Mouse (Mus musculus): Measurements from ENCODE around the gene Prkcb. TPM values are rescaled to one million over a fixed set of nuclear protein-coding genes. Genes with fewer than 3 reads are reported as not detected.
A peak's percentile ranks its signal among the peaks of the same experiment; 100 is the strongest.

The Prkcb gene
- polyA plus RNA-seq, 1 experiment from 2014 or later: 3.3 TPM

DNA sequence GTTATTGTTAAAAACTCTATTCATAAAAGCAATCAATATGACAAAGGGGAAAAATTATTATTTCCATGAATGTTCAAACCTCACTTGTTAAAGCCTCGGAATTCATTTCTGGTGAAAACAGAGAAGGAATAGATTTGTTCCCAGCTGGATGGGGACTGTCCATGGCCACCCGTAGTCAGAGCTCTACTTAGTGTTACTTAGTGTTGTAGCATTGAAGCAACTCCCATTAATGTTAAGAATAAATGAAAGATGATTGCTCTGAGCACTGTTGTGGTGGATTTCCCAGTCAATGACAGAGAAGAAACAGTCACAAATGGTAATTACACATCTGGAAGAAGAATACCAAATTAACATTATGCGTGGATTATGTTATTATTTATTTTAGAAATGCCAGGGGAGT lies 89.4 kb downstream of the Prkcb start:
- Histone ChIP-seq H3K27me3 (no peaks in the 10 kb centered on the region), H3K36me3 (no peaks in the 10 kb centered on the region), H3K9ac (no peak overlapping the region), H3K4me3 (no peak overlapping the region), H3K4me2 (no peak overlapping the region), H3K9me3 (replicated peaks) (no peaks in the 10 kb centered on the region), H3K4me1 (replicated peaks) (peaks cover 6% of the 10 kb centered on the region), H3K27ac (no peak overlapping the region)
- WGBS: 69% methylated on average over 3 of the region's 3 CpGs
- ATAC-seq (replicated peaks; ENCODE audit: insufficient number of reproducible peaks, insufficient read depth, low FRiP score, low read depth): no peak

DNA sequence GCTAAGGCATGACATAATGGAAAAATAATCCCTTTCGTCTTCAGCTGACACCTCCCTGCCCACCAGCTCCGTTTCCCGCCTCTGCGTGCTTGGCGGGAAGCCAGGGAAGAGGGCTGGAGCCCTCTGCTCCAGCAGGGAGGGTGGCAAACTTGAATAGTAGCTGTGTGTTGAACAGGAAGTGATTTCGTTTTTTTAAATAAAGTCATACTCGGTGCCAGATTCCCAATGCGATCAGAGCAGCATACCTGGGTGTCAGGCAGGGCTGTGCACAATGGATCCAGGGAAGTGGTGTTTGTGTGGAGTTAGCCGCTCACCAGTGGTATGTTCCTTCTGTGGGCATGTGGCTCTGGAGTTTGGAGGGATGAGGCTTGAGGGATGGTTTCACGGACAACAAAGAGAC lies 89.9 kb downstream of the Prkcb start:
- H3K27me3 ChIP-seq: no peaks in the 10 kb centered on the region
- H3K9ac ChIP-seq: no peak overlapping the region
- H3K4me1 ChIP-seq (replicated peaks): peaks cover 6% of the 10 kb centered on the region
- WGBS: 32% methylated on average over 10 of the region's 10 CpGs
- no peak overlapping the region for H3K4me3 ChIP-seq
- H3K36me3 ChIP-seq: no peaks in the 10 kb centered on the region
- ATAC-seq (replicated peaks; ENCODE audit: insufficient number of reproducible peaks, insufficient read depth, low FRiP score, low read depth): 0 out of 2 replicates have a peak, but pooled peaks have one; percentile 60
- no peaks in the 10 kb centered on the region for H3K9me3 ChIP-seq (replicated peaks)
- H3K27ac ChIP-seq: no peak overlapping the region
- H3K4me2 ChIP-seq: 0 out of 2 replicates have a peak overlapping the region, but pooled peaks have one; percentile 2

DNA sequence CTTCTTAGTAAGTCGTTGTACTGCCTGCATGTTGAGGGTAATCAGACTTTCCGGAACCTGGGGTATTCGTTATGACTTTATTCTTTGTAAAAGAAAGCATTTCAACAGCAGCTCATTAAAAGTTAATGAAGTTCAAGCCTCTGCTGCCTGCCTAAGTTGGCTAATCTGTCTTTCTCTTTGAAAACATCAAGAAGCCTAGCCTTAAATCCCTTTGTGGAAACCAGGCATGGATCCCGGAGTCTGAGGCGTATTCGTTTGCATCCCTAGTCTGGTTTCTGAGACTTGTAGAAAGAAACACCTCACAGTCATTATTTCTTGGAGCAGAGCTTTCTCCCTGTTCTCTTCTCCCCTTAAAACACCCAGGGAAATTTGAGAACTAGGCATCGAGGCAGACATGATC lies 90.7 kb downstream of the Prkcb start:
- Histone ChIP-seq H3K4me3 (no peak overlapping the region), H3K27me3 (no peaks in the 10 kb centered on the region), H3K4me1 (replicated peaks) (peaks cover 6% of the 10 kb centered on the region), H3K9ac (no peak overlapping the region), H3K4me2 (no peak overlapping the region), H3K36me3 (no peaks in the 10 kb centered on the region), H3K27ac (no peak overlapping the region), H3K9me3 (replicated peaks) (no peaks in the 10 kb centered on the region)
- no peak for ATAC-seq (replicated peaks; ENCODE audit: insufficient number of reproducible peaks, insufficient read depth, low FRiP score, low read depth)
- WGBS: 71% methylated on average over 7 of the region's 7 CpGs

DNA sequence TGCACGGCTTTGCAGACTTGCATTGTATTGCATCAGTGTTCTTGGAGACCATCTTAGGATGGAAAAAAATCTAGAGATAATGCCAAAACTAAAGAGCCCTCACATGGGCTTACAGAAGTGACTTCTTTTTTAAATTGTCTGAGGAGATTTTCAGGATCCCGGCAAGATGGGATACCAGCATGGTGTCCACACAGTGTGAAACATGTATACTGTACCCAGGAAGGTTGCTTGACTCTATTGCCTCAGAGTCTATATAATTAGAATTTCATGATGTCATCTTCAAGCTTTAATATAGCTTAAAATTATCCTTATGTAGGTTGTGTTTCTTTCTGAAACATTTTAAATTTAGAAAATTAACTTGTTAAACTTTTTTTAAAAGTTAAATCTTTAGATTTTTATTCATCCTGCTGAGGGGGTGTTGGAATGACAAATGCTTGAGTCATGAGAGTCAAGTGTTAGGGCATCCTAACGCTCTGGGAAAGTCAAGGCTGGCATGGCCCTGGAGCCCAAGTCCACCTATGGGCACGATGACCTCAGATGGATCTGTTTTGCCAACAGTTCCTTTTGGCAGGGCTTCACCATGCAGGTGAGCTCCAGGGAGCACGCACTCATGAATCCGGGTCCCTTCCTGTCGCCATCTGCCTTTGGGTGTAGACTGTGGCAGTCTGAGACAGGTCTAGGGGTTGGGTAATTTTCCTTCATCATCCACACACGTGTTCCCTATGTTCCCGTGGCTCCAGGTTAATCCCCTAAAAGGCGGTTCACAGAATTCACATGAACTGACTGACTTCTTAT lies 92.0 kb downstream of the Prkcb start:
- Histone ChIP-seq H3K4me2 (no peak overlapping the region), H3K9ac (no peak overlapping the region), H3K27ac (no peak overlapping the region), H3K4me3 (no peak overlapping the region), H3K4me1 (replicated peaks) (peaks cover 7% of the 10 kb centered on the region), H3K36me3 (no peaks in the 10 kb centered on the region), H3K27me3 (no peaks in the 10 kb centered on the region), H3K9me3 (replicated peaks) (no peaks in the 10 kb centered on the region)
- ATAC-seq (replicated peaks; ENCODE audit: insufficient number of reproducible peaks, insufficient read depth, low FRiP score, low read depth): no peak
- WGBS: 77% methylated on average over 10 of the region's 10 CpGs

DNA sequence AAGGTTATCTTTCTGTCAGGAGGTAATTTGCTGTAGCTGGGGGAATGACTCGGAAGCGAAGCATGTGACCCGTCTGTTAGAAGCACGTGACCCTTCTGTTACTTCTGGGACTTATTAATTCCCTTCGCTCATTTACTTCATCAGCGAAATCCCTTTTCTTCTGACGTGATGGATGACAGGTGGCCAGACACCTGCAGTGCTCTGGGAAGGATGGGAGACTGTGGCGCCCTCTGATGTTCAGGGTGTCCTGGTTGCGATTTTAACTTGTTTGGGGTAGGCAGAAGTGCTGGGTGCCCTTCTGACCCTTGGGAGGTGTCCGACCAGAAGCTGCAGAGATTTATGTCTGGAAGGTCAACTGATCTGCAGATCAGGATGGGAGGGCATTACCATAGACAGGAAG lies 93.0 kb downstream of the Prkcb start:
- H3K9me3 ChIP-seq (replicated peaks): no peaks in the 10 kb centered on the region
- no peak overlapping the region for H3K4me2 ChIP-seq
- H3K27ac ChIP-seq: no peak overlapping the region
- peaks cover 10% of the 10 kb centered on the region for H3K4me1 ChIP-seq (replicated peaks)
- no peak for ATAC-seq (replicated peaks; ENCODE audit: insufficient number of reproducible peaks, insufficient read depth, low FRiP score, low read depth)
- H3K36me3 ChIP-seq: no peaks in the 10 kb centered on the region
- WGBS: 56% methylated on average over 10 of the region's 10 CpGs
- no peaks in the 10 kb centered on the region for H3K27me3 ChIP-seq
- no peak overlapping the region for H3K4me3 ChIP-seq
- no peak overlapping the region for H3K9ac ChIP-seq

DNA sequence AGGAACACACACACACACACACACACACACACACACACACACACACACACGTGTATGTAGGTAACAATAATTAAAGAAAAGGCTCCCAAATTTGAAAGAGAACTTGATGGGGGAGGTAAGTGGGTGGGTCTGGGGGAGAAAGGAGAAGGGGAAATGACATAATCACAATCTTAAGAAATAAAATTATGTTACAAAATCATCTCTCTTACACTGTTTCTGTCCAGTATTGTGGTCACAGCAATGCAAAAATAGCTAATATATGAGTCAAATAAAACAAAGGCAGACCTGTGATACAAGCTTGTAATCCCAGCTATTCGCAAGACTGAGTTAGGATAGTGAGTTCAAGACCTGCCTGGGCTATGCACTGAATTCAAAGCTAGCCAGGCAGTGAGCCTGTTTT lies 94.7 kb downstream of the Prkcb start:
- Histone ChIP-seq H3K4me2 (no peak overlapping the region), H3K9ac (no peak overlapping the region), H3K4me1 (replicated peaks) (peaks cover 9% of the 10 kb centered on the region), H3K27me3 (no peaks in the 10 kb centered on the region), H3K36me3 (no peaks in the 10 kb centered on the region), H3K4me3 (no peak overlapping the region), H3K27ac (no peak overlapping the region), H3K9me3 (replicated peaks) (no peaks in the 10 kb centered on the region)
- no peak for ATAC-seq (replicated peaks; ENCODE audit: insufficient number of reproducible peaks, insufficient read depth, low FRiP score, low read depth)
- 58% methylated on average over 2 of the region's 2 CpGs for WGBS

DNA sequence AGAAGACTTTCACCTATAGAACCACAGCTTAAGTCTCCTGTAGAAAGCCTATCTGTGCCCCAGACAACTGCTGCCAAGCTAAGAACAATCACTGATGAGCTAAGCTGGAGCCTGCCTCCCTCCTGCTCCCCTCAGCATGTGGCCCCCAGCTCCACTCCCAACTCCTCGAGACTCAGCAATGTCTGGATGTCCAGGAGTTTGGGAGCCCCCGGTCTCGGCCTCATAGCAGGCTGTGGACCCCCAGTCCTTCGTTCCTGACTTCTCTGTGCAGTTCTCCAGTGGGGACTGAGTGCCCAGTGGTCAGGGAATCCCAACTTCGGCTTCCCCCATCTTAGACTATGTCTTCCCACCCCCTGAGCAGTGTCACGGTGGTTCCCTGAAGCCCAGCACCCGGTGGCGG lies 96.3 kb downstream of the Prkcb start:
- no peak overlapping the region for H3K4me3 ChIP-seq
- H3K9me3 ChIP-seq (replicated peaks): no peaks in the 10 kb centered on the region
- H3K27me3 ChIP-seq: no peaks in the 10 kb centered on the region
- no peak overlapping the region for H3K27ac ChIP-seq
- no peak overlapping the region for H3K9ac ChIP-seq
- H3K4me2 ChIP-seq: no peak overlapping the region
- 0 out of 2 replicates have a peak, but pooled peaks cover 4% of the 10 kb centered on the region for H3K4me1 ChIP-seq (replicated peaks)
- ATAC-seq (replicated peaks; ENCODE audit: insufficient number of reproducible peaks, insufficient read depth, low FRiP score, low read depth): no peak
- WGBS: 82% methylated on average over 8 of the region's 8 CpGs
- H3K36me3 ChIP-seq: no peaks in the 10 kb centered on the region

DNA sequence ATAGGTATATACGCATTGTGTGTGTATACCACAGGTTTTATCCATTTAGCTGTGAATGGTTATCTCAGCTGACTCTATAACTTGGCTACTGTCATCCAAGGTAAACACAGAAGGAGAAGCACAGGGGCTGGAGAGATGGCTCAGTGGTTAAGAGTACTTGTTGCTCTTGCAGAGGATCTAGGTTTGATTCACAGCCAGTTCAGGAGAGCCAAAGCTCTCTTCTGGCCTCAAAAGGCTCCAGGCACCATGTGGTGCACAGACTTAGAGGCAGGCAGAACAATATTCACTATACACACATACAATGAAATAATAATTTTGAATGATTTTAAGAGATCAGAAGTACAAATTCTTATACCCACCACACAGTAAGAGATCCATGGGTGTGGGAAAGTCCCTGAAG lies 98.0 kb downstream of the Prkcb start:
- H3K27ac ChIP-seq: no peak overlapping the region
- H3K36me3 ChIP-seq: no peaks in the 10 kb centered on the region
- 0 out of 2 replicates have a peak, but pooled peaks cover 8% of the 10 kb centered on the region for H3K4me1 ChIP-seq (replicated peaks)
- H3K9ac ChIP-seq: no peak overlapping the region
- 81% methylated on average over 1 of the region's 1 CpGs for WGBS
- no peak overlapping the region for H3K4me3 ChIP-seq
- no peak for ATAC-seq (replicated peaks; ENCODE audit: insufficient number of reproducible peaks, insufficient read depth, low FRiP score, low read depth)
- H3K4me2 ChIP-seq: no peak overlapping the region
- H3K27me3 ChIP-seq: no peaks in the 10 kb centered on the region
- no peaks in the 10 kb centered on the region for H3K9me3 ChIP-seq (replicated peaks)

DNA sequence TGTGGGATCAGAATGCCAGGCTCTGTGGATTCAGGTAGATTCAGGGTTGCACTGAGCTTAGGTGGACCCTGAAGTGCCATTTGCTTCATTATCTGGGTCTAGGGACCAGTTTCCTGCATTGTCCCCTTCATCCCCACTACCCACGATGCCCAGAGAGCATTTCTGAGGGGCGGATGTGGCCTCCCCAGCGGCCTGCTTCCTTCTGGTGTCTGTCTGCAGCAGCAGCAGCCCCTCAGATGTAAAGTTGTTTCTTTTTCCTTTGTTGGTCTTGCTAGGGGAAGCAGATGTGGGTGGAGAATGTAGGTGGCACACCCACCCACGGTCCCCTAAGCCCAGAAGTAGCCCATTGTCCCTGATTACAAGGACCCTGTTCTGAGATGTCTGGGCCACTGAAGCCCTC lies 99.3 kb downstream of the Prkcb start:
- ATAC-seq (replicated peaks; ENCODE audit: insufficient number of reproducible peaks, insufficient read depth, low FRiP score, low read depth): no peak
- no peak overlapping the region for H3K9ac ChIP-seq
- no peak overlapping the region for H3K4me3 ChIP-seq
- H3K27ac ChIP-seq: no peak overlapping the region
- WGBS: 61% methylated on average over 4 of the region's 4 CpGs
- H3K9me3 ChIP-seq (replicated peaks): no peaks in the 10 kb centered on the region
- 0 out of 2 replicates have a peak, but pooled peaks cover 8% of the 10 kb centered on the region for H3K4me1 ChIP-seq (replicated peaks)
- no peak overlapping the region for H3K4me2 ChIP-seq
- H3K36me3 ChIP-seq: no peaks in the 10 kb centered on the region
- H3K27me3 ChIP-seq: no peaks in the 10 kb centered on the region

DNA sequence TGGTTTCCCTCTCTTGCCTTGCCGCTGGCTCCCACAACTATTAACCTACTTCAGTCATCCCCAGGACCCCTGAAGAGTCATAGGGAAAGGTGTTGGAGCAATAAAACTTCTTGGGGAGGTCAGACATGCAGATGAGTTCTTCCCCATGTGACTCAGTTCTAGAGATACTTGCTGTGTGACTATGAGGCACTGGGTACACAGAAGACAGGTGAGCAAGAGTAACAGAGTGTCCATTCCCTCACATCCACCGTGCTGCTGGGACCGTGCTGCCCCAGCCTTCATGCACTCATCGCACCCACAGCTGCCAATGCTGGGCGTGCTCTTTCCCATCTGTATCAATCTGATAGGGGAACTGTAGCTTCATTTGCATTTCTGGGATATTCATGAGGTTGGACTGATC lies 100.3 kb downstream of the Prkcb start:
- no peak overlapping the region for H3K9ac ChIP-seq
- H3K4me1 ChIP-seq (replicated peaks): 0 out of 2 replicates have a peak, but pooled peaks cover 8% of the 10 kb centered on the region
- H3K27ac ChIP-seq: no peak overlapping the region
- H3K4me3 ChIP-seq: no peak overlapping the region
- H3K36me3 ChIP-seq: no peaks in the 10 kb centered on the region
- no peak for ATAC-seq (replicated peaks; ENCODE audit: insufficient number of reproducible peaks, insufficient read depth, low FRiP score, low read depth)
- H3K9me3 ChIP-seq (replicated peaks): no peaks in the 10 kb centered on the region
- H3K27me3 ChIP-seq: no peaks in the 10 kb centered on the region
- WGBS: 75% methylated on average over 5 of the region's 5 CpGs
- H3K4me2 ChIP-seq: no peak overlapping the region

DNA sequence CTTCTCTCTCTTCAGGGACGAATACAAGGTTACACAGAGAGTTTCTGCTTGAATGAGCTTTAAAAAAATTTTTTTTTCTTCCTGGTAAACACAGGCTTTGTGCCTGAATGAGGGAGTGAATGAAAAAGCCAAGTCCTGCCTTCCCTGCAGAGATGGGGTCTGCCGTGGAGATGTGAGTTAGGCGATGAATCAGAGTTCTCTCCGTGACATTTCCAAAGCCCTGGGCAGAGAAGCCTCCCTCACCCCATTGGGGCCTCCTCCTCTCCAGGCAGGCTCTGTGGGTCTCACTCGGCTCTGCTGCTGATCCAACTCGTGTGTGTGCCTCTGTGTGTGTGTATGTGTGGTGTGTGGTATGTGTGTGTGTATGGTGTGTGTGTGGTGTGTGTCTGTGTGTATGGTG lies 101.1 kb downstream of the Prkcb start:
- ATAC-seq (replicated peaks; ENCODE audit: insufficient number of reproducible peaks, insufficient read depth, low FRiP score, low read depth): no peak

DNA sequence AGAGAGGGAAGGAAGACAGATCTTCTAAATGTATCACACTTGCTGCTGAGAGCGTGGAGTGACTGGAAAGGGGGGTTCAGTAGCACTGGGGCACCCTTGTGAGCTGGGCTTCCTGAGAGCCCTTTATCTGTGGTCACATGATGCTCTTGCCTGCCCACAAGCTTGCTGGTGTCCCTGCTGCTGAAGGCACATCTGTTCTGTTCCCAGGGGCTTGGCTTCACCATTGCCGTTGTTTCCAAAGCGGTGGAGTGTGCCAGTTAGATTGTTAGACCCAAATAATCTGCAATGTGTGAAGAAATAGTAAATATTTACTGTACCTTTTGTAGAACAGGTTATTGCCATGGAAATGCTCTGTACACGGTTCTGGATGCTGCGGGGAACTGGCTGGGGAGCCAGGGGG lies 101.6 kb downstream of the Prkcb start:
- Histone ChIP-seq H3K4me1 (replicated peaks) (0 out of 2 replicates have a peak, but pooled peaks cover 8% of the 10 kb centered on the region), H3K27ac (no peak overlapping the region), H3K4me2 (no peak overlapping the region), H3K9ac (no peak overlapping the region), H3K4me3 (no peak overlapping the region), H3K36me3 (no peaks in the 10 kb centered on the region), H3K9me3 (replicated peaks) (no peaks in the 10 kb centered on the region), H3K27me3 (no peaks in the 10 kb centered on the region)
- ATAC-seq (replicated peaks; ENCODE audit: insufficient number of reproducible peaks, insufficient read depth, low FRiP score, low read depth): peak; percentile 53; the same call in 1 of the 2 replicates
- WGBS: 49% methylated on average over 5 of the region's 5 CpGs

More for the DNA sequence above, 101.1 kb downstream of the Prkcb start:
- H3K4me3 ChIP-seq: no peak overlapping the region
- no peaks in the 10 kb centered on the region for H3K9me3 ChIP-seq (replicated peaks)
- 33% methylated on average over 6 of the region's 6 CpGs for WGBS
- no peak overlapping the region for H3K4me2 ChIP-seq
- no peak overlapping the region for H3K9ac ChIP-seq
- no peaks in the 10 kb centered on the region for H3K27me3 ChIP-seq
- no peaks in the 10 kb centered on the region for H3K36me3 ChIP-seq
- 0 out of 2 replicates have a peak, but pooled peaks cover 8% of the 10 kb centered on the region for H3K4me1 ChIP-seq (replicated peaks)
- no peak overlapping the region for H3K27ac ChIP-seq
